Mouse (Mus musculus) right cerebral cortex, postnatal 4 days (tissue): ENCODE data around the gene Aox2.

Experiments used
- DNase-seq: peaks from one replicate; pipeline ENCODE4 v3.0.0-alpha.2; 2022

The Aox2 gene

GRCm38 (mm10) chr1:58289863-58290469 is 11.8 kb downstream of the Aox2 start:
- DNase-seq = no peak

GRCm38 (mm10) chr1:58291394-58292300 is 13.5 kb downstream of the Aox2 start:
- DNase-seq = peak; percentile 46

- no peak for DNase-seq
These were observed 16.6 kb downstream of the Aox2 start for GRCm38 (mm10) chr1:58294730-58295129.

DNA sequence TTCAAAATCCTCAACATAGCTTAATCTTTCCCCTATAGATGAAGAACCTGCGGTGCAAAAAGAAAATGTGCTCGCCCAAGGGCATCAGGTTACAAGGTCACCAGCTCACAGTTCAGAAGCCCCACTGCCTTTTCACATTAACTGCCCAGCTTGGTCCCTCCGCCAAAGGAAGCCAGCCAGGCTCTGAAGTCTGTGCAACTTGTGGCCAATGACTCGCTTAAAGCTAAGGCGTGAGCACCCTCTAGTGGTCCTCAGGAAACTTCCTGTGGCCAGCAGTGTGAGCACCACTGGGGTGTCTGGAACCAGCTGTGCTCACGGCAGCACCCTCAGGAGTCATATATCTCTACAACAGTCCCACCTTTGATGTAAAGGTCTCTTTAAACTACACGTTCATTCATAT is 18.2 kb downstream of the Aox2 start:
- peak; percentile 72 for DNase-seq

DNA sequence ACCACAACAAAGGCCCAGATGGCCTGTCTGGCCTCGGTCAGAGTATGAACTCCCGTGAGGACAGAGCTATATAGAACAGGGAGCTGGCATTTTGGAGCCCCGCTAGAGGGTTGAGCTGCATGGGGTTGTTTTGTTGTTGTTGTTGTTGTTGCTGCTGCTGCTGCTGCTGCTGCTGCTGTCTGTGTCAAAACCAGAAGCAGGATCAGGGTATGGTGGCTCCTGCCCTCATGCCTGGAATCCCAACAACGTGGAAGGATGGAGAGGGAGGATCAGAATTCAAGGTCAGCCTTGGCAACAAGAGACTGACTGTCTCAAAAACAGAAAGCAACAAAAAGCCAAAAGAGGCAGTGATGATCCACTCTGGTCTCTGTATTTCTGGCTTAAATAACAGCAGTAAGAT is 18.7 kb downstream of the Aox2 start:
- DNase-seq = no peak

DNA sequence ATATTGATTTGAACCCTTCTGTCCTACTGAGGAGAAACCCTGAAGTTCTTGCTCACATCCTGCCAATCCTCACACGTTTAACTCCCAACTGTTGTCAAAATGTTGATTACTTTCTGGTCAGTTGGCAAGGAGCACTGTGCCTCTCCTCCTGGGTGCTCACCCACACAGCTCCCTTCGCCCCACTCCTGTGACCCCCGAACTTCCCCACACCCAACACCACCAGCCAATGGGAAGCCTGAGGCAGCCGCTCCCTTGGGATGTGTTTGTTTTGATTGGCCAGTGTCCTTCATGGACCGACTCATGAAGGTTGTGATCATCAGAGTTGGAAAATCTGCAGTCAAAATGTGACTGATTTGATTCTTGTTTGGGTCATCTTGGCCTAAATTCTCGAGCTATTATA is 20.2 kb downstream of the Aox2 start:
- DNase-seq = no peak

GRCm38 (mm10) chr1:58301073-58301472 is 22.9 kb downstream of the Aox2 start:
- no peak for DNase-seq

DNA sequence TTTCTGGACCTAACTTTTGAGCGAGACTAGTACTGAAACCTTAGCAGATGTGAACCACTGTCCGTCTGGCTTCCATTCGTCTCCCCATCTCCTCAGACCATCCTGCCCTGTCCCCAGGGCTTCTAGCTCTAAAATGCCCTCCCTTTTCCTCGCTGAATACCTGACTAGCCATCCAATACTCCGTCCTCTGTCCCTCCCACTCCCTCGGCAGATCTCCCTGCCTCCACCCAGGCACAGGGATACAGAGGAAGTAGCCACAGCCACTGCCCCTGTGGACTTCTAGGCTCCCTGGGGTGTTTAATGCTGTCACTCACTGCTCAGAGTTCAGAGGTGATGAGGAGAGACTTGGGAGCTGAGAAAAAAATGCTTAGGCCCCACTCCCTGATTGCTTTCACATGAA is 23.9 kb downstream of the Aox2 start:
- DNase-seq = no peak

DNA sequence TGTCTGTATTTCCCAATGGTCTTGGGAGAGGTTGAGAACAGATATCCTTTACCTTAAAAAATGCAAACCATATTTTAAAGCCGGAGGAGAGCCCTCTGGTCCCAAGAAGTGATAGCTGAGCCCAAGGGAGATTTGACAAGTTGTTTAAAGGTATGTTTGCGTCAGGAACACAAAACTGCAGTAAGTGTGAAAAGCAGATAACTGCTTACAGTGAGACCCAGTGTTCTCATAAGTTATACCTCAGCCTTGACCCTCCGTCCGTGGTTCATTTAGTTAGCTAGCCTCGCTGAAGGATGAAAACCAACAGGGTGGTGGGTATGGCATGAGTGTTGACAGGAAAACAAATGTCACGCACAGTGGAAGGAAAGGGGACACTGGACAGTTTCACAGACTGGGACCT is 24.9 kb downstream of the Aox2 start:
- no peak for DNase-seq

- DNase-seq = no peak
These were observed 25.6 kb downstream of the Aox2 start for GRCm38 (mm10) chr1:58303726-58304125.

- DNase-seq = no peak
These were observed 26.2 kb downstream of the Aox2 start for GRCm38 (mm10) chr1:58304296-58304695.

GRCm38 (mm10) chr1:58307181-58307580 is 29.1 kb downstream of the Aox2 start:
- DNase-seq = no peak

GRCm38 (mm10) chr1:58308594-58308993 is 30.5 kb downstream of the Aox2 start:
- no peak for DNase-seq

DNA sequence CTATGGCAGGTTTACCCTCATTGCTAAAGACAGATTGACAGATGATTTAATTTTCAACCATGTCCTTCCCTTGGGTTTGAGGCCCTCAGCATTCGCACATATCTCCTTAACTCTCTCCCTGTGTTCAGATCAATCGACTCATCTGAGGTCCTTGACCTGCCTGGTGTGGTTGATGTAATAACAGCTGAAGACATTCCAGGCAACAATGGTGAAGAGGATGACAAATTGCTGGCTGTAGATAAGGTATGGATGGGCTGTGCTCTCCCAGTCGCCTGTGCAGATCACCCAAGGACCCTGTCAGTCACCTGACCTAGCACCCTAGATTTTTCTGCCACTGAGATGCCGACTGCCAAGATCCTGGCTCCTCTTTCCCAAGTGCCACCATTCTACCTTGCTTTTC is 31.7 kb downstream of the Aox2 start:
- DNase-seq = no peak

GRCm38 (mm10) chr1:58311221-58311864 is 33.2 kb downstream of the Aox2 start:
- DNase-seq = no peak

GRCm38 (mm10) chr1:58313173-58313572 is 35.0 kb downstream of the Aox2 start:
- DNase-seq = no peak

- DNase-seq = no peak
These were observed 37.4 kb downstream of the Aox2 start for GRCm38 (mm10) chr1:58315532-58315931.

DNA sequence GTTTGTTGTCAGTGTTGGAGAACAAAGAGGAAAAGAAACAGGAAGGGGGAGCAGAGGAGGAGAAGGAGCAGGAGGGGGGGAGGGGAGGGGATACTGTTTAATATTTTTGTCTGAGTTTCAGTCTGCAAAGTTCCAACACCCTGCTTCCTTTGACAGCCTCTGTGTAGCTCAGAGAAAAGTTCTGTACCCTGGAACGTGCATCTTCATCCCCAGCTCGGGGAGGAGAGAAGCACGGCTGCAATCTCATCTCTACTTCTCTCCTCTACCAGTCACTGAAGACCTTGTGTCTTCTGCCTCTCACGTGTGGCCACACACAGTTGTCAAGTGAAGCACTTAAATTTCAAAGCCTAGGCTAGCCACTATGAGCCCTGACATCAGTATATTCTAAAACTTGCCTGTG is 55.1 kb downstream of the Aox2 start:
- no peak for DNase-seq

- no peak for DNase-seq
These were observed 61.8 kb downstream of the Aox2 start for GRCm38 (mm10) chr1:58339901-58340300.

GRCm38 (mm10) chr1:58341576-58341975 is 63.5 kb downstream of the Aox2 start:
- no peak for DNase-seq

- DNase-seq = no peak
These were observed 65.7 kb downstream of the Aox2 start for GRCm38 (mm10) chr1:58343861-58344260.

DNA sequence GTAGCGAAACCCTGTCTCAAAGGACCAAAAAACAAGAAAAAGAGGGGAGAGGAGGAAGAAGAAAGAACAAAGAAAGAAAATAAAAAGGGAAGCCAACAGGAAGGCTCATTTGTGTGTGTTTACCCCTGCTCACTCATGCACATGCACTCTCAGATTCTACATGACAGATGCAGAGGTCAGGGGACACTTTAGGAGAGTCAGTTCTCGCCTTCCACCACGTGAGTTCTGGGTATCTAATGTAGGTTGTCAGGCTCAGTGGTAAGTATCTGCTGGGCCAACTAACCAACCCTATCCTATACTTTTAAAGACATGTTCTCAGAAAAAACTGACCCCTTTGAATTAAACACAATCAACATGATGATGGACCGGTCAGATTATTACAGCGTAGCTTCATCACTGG is 66.4 kb downstream of the Aox2 start:
- no peak for DNase-seq

DNA sequence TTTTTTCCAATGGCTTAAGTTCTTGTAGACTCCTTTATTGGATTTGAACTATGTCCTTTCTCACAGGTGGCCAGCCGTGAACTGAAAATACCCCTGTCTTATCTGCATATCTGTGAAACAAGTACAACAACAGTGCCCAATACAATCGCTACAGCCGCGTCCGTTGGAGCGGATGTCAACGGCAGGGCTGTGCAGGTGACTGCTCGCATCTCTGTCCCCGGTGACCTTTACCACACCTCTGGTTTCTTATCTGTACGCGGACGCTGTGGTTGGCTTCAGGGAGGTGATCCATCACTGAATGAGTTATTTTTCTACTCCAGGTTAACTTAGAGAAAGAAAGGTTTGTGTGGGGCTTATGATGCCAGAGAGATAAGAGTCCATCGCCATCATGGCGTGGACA is 68.0 kb downstream of the Aox2 start:
- no peak for DNase-seq

DNA sequence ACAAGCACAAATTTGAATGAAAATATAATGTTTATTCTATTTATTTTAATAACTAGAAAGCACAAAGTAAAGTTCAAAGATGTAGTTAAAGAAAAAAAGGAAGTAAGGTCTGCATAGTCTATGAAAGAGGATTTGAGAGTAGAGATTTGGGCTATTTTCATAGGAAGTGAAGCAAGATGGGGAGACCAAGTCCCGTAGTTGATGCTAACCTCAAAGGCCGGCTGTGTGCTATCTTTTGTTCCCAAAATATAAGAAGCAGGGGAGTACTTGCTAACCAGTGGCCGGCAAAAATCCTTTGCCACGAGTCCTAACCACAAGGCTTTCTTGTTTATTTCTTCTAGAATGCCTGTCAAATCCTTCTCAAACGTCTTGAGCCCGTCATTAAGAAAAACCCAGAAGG is 70.6 kb downstream of the Aox2 start:
- no peak for DNase-seq
